Mouse (Mus musculus) embryonic facial prominence, embryonic 12.5 days (tissue): ENCODE measurements around the gene Serping1. TPM values are rescaled to one million over a fixed set of nuclear protein-coding genes. Genes with fewer than 3 reads are reported as not detected.

Experiments used
- ATAC-seq: fragments of 200-750 bp; cut with Nextera tagmentation; 2 replicates; pipeline ENCODE4 v1.8.0; 2017; ENCODE audit not compliant: insufficient number of reproducible peaks, insufficient read depth, low FRiP score, low TSS enrichment
- H3K27ac ChIP-seq: fragments of 300-500 bp; sonication (generic); 2 replicates; pipeline ENCODE4 v1.5.1; 2016; ENCODE audit warnings: mild to moderate bottlenecking
- H3K27me3 ChIP-seq: fragments of 300-500 bp; sonication (generic); 2 replicates; pipeline ENCODE4 v1.6.1; 2016; ENCODE audit warnings: mild to moderate bottlenecking, moderate library complexity
- H3K36me3 ChIP-seq: fragments of 300-500 bp; sonication (generic); 2 replicates; pipeline ENCODE4 v1.6.1; 2016; ENCODE audit warnings: mild to moderate bottlenecking
- H3K4me1 ChIP-seq: fragments of 300-500 bp; sonication (generic); 2 replicates; pipeline ENCODE4 v1.6.1; 2016
- H3K4me2 ChIP-seq: fragments of 300-500 bp; sonication (generic); replicated peaks from 2 replicates; pipeline ENCODE4 v1.6.1; 2016; ENCODE audit warnings: mild to moderate bottlenecking, moderate library complexity
- H3K4me3 ChIP-seq: fragments of 300-500 bp; sonication (generic); 2 replicates; pipeline ENCODE4 v1.5.1; 2016; ENCODE audit warnings: mild to moderate bottlenecking
- H3K9ac ChIP-seq: fragments of 300-500 bp; sonication (generic); 2 replicates; pipeline ENCODE4 v1.6.1; 2016; ENCODE audit warnings: mild to moderate bottlenecking, moderate library complexity
- H3K9me3 ChIP-seq: fragments of 300-500 bp; sonication (generic); 2 replicates; pipeline ENCODE4 v1.6.1; 2016; ENCODE audit warnings: mild to moderate bottlenecking, moderate library complexity
- WGBS: fragments of 180-500 bp; shearing (Covaris S2); methylation state at CpG from one replicate; pipeline ENCODE4 v1.1.7; 2016; 5-methylcytosine and 5-hydroxymethylcytosine counted together
- polyA plus RNA-seq: library from polyadenylated mRNA; unstranded; fragments of >200 nt; fragmentation: Nextera tagmentation; extraction: Ambion mirVana; gene quantifications from 2 replicates; pipeline ENCODE4 v1.2.1, GENCODE M21; 2016

Serping1 gene
- polyA plus RNA-seq, 1 experiment from 2014 or later: 24.7 TPM

DNA sequence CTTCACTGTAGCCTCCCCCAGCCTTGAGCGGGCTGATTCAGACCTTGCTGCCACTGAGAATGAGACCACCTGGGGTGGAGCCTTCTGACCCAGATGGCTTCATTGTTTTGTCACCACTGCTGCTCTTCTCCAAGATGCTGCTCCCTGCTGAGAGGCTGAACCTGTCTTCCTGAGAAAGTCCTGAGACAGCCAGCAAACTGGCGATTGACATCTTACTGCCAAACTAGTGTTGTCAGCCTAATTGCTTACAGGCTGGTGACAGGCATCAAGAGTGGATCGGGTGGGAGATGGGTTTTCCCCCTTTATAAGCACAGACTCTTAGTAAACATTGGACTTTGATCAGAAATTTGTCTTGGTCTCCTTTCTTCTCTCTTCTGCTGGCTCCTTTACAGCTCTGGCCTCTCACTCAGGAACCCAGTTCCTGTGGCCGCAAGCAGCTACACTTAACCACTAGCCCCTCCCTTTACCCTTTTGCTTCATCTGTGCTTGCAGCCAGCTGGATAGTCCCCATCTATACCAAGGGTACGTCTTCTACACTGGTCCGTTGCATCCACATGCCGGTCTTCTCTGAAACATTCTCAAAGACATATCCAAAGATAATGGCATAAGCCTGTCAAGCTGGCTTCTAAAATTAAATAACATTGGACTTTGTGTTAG lies 18.1 kb downstream of the Serping1 start:
- Histone ChIP-seq H3K4me1 (no peaks in the 10 kb centered on the region), H3K4me3 (no peak overlapping the region), H3K27me3 (no peaks in the 10 kb centered on the region), H3K36me3 (no peaks in the 10 kb centered on the region), H3K4me2 (no peak overlapping the region), H3K9ac (no peak overlapping the region), H3K27ac (no peak overlapping the region), H3K9me3 (no peaks in the 10 kb centered on the region)
- 51% methylated on average over 7 of the region's 7 CpGs for WGBS
- no peak for ATAC-seq

- Histone ChIP-seq H3K9ac (no peak overlapping the region), H3K27ac (no peak overlapping the region), H3K4me1 (no peaks in the 10 kb centered on the region), H3K4me2 (no peak overlapping the region), H3K27me3 (no peaks in the 10 kb centered on the region), H3K36me3 (no peaks in the 10 kb centered on the region), H3K4me3 (no peak overlapping the region), H3K9me3 (no peaks in the 10 kb centered on the region)
- 63% methylated on average over 5 of the region's 5 CpGs for WGBS
- no peak for ATAC-seq
Measured at GRCm38 (mm10) chr2:84756245-84756644, 19.0 kb downstream of the Serping1 start.

GRCm38 (mm10) chr2:84750115-84750514 lies 25.1 kb downstream of the Serping1 start:
- H3K9me3 ChIP-seq: no peaks in the 10 kb centered on the region
- H3K4me1 ChIP-seq: no peaks in the 10 kb centered on the region
- ATAC-seq: no peak
- H3K4me3 ChIP-seq: no peak overlapping the region
- no peaks in the 10 kb centered on the region for H3K27me3 ChIP-seq
- no peak overlapping the region for H3K4me2 ChIP-seq
- H3K27ac ChIP-seq: no peak overlapping the region
- no peaks in the 10 kb centered on the region for H3K36me3 ChIP-seq
- WGBS: 78% methylated on average over 6 of the region's 6 CpGs
- no peak overlapping the region for H3K9ac ChIP-seq

- Histone ChIP-seq H3K27me3 (no peaks in the 10 kb centered on the region), H3K27ac (peak overlapping the region; percentile 100), H3K9me3 (no peaks in the 10 kb centered on the region), H3K4me3 (peak overlapping the region; percentile 82), H3K4me1 (peaks cover 36% of the 10 kb centered on the region), H3K9ac (peak overlapping the region; percentile 53), H3K36me3 (peaks cover 14% of the 10 kb centered on the region; the same call in 1 of the 2 replicates), H3K4me2 (peak overlapping the region; percentile 97)
- under 1% methylated on average over 10 of the region's 10 CpGs for WGBS
- 0 out of 2 replicates have a peak, but pooled peaks have one; percentile 5 for ATAC-seq
Measured at GRCm38 (mm10) chr2:84744126-84744525, 31.1 kb downstream of the Serping1 start.

- WGBS: 1% methylated on average over 25 of the region's 25 CpGs
- Histone ChIP-seq H3K36me3 (peaks cover 14% of the 10 kb centered on the region; the same call in 1 of the 2 replicates), H3K27me3 (no peaks in the 10 kb centered on the region), H3K4me3 (peak within 1 kb of the TSS; percentile 82), H3K9me3 (no peaks in the 10 kb centered on the region), H3K4me2 (peak within 1 kb of the TSS; percentile 97), H3K9ac (peak within 1 kb of the TSS; percentile 98), H3K27ac (peak within 1 kb of the TSS; percentile 100), H3K4me1 (peaks cover 42% of the 10 kb centered on the region)
- ATAC-seq: peak; percentile 89
Measured at GRCm38 (mm10) chr2:84743561-84743960, 31.7 kb downstream of the Serping1 start, which contains the start of gene Gm19426. Gene Gm19426 (minus strand): TSS chr2:84743655.

- Histone ChIP-seq H3K4me1 (peaks cover 51% of the 10 kb centered on the region), H3K9me3 (no peaks in the 10 kb centered on the region), H3K9ac (peak overlapping the region; percentile 98), H3K4me2 (peak overlapping the region; percentile 97), H3K36me3 (peaks cover 14% of the 10 kb centered on the region; the same call in 1 of the 2 replicates), H3K4me3 (peak overlapping the region; percentile 82), H3K27ac (peak overlapping the region; percentile 100), H3K27me3 (no peaks in the 10 kb centered on the region)
- peak; percentile 82 for ATAC-seq
- under 1% methylated on average over 24 of the region's 26 CpGs for WGBS
Measured at GRCm38 (mm10) chr2:84742451-84743283, 32.6 kb downstream of the Serping1 start.

GRCm38 (mm10) chr2:84741841-84742450 lies 33.3 kb downstream of the Serping1 start:
- Histone ChIP-seq H3K9ac (peak overlapping the region; percentile 98), H3K4me1 (peaks cover 58% of the 10 kb centered on the region), H3K4me2 (peak overlapping the region; percentile 97), H3K27ac (peak overlapping the region; percentile 100), H3K27me3 (no peaks in the 10 kb centered on the region), H3K9me3 (no peaks in the 10 kb centered on the region), H3K4me3 (peak overlapping the region; percentile 82), H3K36me3 (peaks cover 14% of the 10 kb centered on the region; the same call in 1 of the 2 replicates)
- WGBS: 0% methylated on average over 5 of the region's 5 CpGs
- no peak for ATAC-seq

DNA sequence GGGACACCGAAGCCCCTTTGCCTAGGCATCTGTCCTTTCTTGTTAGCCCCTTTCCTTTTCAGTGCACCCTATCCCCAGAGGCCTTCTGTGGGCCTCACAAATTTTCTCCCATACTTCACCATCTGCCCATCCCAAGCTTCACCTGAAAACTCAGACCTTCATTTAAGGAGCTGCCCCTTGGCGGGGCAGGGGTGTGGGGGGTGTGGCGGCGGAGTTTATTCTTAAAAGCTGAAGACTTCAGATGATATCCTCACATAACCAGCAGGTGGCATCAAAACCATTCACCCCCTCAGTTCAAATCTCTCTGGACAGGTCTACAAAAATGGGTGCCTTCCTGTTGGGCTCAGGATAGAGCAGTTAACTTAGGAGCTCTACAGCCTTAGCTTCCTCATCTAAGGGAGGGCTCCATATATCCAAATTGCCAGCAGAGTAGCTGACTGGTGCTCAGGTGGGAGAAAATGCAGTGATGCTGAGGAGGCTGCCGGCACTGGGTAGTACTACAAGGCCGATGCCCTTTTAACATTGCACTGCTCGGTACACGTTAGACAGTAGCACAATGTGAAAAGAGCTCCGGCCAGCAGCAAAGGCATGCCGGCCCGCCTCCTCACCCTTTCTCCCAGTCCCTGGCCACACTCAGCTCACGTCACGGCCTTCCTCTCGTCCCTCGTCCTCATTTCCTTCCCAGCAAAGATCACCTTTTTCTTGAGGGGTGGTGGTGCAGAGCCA lies 34.5 kb downstream of the Serping1 start:
- no peak for ATAC-seq
- H3K4me1 ChIP-seq: peaks cover 70% of the 10 kb centered on the region
- WGBS: 73% methylated on average over 15 of the region's 15 CpGs
- H3K9ac ChIP-seq: peak overlapping the region; percentile 98
- peak overlapping the region; percentile 82 for H3K4me3 ChIP-seq
- peak overlapping the region; percentile 97 for H3K4me2 ChIP-seq
- peaks cover 14% of the 10 kb centered on the region; the same call in 1 of the 2 replicates for H3K36me3 ChIP-seq
- H3K27ac ChIP-seq: peak overlapping the region; percentile 100
- no peaks in the 10 kb centered on the region for H3K9me3 ChIP-seq
- no peaks in the 10 kb centered on the region for H3K27me3 ChIP-seq

DNA sequence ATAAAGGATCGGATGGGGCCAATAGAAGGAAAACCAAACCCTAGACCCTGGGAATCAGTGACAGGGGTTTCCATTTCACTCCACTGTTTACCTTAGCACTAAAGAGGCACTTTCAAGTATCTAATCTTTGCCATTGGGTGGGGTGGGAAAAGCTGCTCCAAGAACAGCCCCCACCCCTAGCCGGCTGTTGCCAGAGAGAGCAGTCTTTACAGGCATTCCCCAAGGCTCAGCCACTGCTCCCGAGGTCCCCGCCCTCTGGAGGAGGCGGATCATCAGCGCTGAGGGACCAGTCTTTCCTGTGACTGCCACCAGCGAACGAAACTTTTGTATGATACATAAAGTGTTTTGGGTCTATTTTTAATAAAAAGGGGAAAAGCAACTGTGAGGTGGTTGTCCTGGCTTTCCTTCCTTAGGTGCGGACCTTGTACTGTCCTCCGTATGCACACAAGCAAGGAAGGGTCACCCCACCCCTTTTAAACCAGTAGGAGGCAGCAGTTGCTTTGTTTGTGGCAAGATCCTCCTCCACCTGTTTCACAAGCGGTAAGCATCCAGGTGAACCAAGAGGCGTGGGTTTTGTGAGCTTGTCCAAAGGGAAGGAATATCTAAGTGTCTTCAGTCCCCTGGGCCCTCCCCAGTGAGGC lies 36.9 kb downstream of the Serping1 start:
- Histone ChIP-seq H3K9me3 (no peaks in the 10 kb centered on the region), H3K4me2 (peak overlapping the region; percentile 97), H3K27me3 (no peaks in the 10 kb centered on the region), H3K27ac (peak overlapping the region; percentile 83), H3K4me3 (0 out of 2 replicates have a peak overlapping the region, but pooled peaks have one; percentile 7), H3K4me1 (peaks cover 83% of the 10 kb centered on the region), H3K36me3 (peaks cover 14% of the 10 kb centered on the region; the same call in 1 of the 2 replicates), H3K9ac (peak overlapping the region; percentile 19; the same call in 1 of the 2 replicates)
- WGBS: 1% methylated on average over 12 of the region's 12 CpGs
- no peak for ATAC-seq

DNA sequence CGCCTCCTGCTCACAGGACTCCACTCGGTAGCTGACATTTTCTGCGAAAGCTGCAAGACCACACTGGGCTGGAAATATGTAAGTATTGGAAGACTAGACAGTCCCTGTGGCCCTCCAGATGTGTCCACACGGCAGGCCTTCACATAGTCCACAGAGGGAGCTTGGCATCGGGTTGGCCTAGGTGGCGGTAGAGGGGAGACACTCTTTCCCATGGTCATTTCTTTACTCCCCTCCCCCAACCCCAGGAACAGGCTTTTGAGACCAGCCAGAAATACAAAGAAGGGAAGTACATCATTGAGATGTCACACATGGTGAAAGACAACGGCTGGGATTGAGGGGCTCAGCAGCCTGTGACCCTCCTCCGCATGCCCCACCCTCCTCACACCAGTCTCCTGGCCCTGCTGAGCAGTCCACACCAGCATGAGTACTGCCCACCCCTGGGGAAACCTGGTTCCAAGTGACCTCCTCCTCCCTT lies 37.8 kb downstream of the Serping1 start:
- no peak for ATAC-seq
- Histone ChIP-seq H3K27me3 (no peaks in the 10 kb centered on the region), H3K4me2 (peak overlapping the region; percentile 97), H3K9ac (no peak overlapping the region), H3K4me3 (no peak overlapping the region), H3K4me1 (peaks cover 85% of the 10 kb centered on the region), H3K27ac (peak overlapping the region; percentile 83), H3K9me3 (no peaks in the 10 kb centered on the region), H3K36me3 (peaks cover 14% of the 10 kb centered on the region; the same call in 1 of the 2 replicates)
- WGBS: 6% methylated on average over 8 of the region's 8 CpGs
